Mouse (Mus musculus): Measurements from ENCODE around the gene Wwtr1. TPM values are rescaled to one million over a fixed set of nuclear protein-coding genes. Genes with fewer than 3 reads are reported as not detected.

Wwtr1 gene
- polyA plus RNA-seq (2012) = not detected in 2 replicates

DNA sequence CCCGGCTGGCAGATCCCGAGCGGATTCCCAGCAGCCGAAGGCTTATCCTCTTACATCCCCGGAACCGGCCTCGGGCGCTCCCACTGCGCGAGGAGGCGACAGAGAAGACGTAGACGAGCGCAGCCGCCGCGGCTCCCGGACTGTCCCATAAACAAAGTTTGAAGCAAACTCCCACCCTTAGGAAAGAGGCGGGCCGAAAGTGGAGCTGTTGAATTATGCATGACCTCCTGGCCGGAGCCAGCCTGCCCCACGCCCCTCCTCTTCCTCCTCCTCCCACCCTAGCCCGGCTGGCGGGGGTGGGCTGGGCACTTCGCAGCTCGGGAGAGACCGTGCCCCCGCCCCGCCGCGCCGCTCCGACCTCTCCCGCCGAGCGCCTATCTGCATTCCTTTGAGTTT, at the start of gene Wwtr1:
Gene Wwtr1, minus strand, starts transcription at position 251 of the 396 bp plus-strand sequence.
- TF ChIP-seq GATA1 (IDR thresholded peaks at IDR 0.05; ENCODE audit: low read length) = no peak
- no peaks in the 10 kb centered on the region for H3K9me3 ChIP-seq (ENCODE audit: control insufficient read depth, low read length)
- H3K27me3 ChIP-seq (ENCODE audit: control insufficient read depth) = peaks cover 40% of the 10 kb centered on the region
- no peaks in the 10 kb centered on the region for H3K36me3 ChIP-seq (ENCODE audit: control insufficient read depth)
- no peaks in the 10 kb centered on the region; the same call in 1 of the 2 replicates for H3K4me1 ChIP-seq (ENCODE audit: control insufficient read depth)
- peak within 1 kb of the TSS; percentile 54 for H3K4me3 ChIP-seq (replicated peaks)

DNA sequence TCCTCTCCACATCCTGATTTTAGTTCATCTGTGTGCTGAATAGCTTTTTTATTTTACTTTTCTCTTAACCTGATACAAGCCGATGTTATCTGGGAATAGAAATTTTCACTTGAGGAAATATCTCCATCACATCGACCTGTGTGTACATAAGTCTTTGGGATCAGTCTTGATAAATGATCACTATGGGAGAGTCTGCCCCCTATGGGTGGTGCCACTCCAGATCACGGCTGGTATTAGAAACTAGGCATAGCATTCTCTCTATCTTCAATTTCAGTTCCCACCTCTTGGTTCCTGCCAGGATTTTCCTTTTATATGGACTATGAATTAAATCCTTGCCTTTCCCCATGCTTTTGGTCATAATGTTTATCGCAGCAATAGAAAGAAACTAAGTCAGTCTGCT, 44.0 kb upstream of the Wwtr1 start:
- Histone ChIP-seq H3K4me1 (ENCODE audit: control insufficient read depth) (no peaks in the 10 kb centered on the region), H3K9me3 (ENCODE audit: control insufficient read depth, low read length) (no peaks in the 10 kb centered on the region), H3K4me3 (replicated peaks) (no peak overlapping the region), H3K36me3 (ENCODE audit: control insufficient read depth) (no peaks in the 10 kb centered on the region), H3K27me3 (ENCODE audit: control insufficient read depth) (no peaks in the 10 kb centered on the region)
- no peak for TF ChIP-seq TAL1 (IDR thresholded peaks at IDR 0.05; ENCODE audit: low read length)
- TF ChIP-seq GATA1 (IDR thresholded peaks at IDR 0.05; ENCODE audit: low read length) = no peak

DNA sequence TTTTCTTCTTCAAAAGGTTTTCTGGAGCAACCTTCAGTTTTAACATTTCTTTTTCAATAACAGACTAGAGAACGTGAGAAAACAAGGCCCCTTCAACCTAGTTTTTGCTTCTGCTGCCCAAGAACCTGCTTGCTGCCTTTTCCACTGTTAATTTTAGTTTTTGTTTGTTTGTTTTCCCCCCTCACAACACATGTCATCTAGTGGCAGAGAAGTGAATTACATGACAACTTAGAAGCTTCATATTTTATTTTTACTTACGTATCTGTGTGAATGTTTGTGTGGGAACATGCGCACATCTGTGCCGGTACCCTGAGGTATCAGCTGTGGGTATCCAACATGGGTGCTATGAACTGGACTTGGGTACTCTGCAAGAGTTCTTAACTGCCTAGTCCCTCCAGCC, 39.9 kb upstream of the Wwtr1 start:
- no peak for TF ChIP-seq GATA1 (IDR thresholded peaks at IDR 0.05; ENCODE audit: low read length)
- TF ChIP-seq TAL1 (IDR thresholded peaks at IDR 0.05; ENCODE audit: low read length) = no peak
- H3K9me3 ChIP-seq (ENCODE audit: control insufficient read depth, low read length) = no peaks in the 10 kb centered on the region
- H3K36me3 ChIP-seq (ENCODE audit: control insufficient read depth) = no peaks in the 10 kb centered on the region
- no peaks in the 10 kb centered on the region for H3K27me3 ChIP-seq (ENCODE audit: control insufficient read depth)
- no peak overlapping the region for H3K4me3 ChIP-seq (replicated peaks)
- no peaks in the 10 kb centered on the region for H3K4me1 ChIP-seq (ENCODE audit: control insufficient read depth)

DNA sequence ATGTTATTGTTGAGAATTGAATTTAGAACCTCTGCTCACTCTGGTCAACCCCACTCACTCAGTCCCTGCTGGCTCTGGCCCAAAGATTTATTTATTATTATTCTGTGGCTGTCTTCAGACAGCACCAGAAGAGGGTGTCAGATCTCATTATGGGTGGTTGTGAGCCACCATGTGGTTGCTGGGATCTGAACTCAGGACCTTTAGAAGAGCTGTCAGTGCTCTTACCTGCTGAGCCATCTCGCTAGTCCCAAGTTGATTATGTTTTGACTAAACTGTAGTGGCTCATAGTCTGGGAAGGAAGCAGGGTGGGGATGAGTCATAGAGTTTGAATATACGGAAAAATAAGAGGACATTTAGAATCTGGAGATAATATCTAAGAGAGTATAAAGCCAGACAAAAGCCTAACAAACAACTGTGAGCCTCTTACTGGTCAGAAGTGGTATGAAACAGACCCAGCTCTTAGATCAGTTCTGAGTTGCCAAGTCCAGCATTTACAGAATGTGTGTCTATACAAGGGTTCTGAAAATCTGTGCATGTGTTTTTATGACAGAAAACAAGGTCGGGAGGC, 36.8 kb upstream of the Wwtr1 start:
- H3K36me3 ChIP-seq (ENCODE audit: control insufficient read depth) = no peaks in the 10 kb centered on the region
- no peaks in the 10 kb centered on the region for H3K9me3 ChIP-seq (ENCODE audit: control insufficient read depth, low read length)
- TF ChIP-seq GATA1 (IDR thresholded peaks at IDR 0.05; ENCODE audit: low read length) = no peak
- TF ChIP-seq TAL1 (IDR thresholded peaks at IDR 0.05; ENCODE audit: low read length) = no peak
- H3K4me1 ChIP-seq (ENCODE audit: control insufficient read depth) = no peaks in the 10 kb centered on the region
- no peak overlapping the region for H3K4me3 ChIP-seq (replicated peaks)
- no peaks in the 10 kb centered on the region for H3K27me3 ChIP-seq (ENCODE audit: control insufficient read depth)

DNA sequence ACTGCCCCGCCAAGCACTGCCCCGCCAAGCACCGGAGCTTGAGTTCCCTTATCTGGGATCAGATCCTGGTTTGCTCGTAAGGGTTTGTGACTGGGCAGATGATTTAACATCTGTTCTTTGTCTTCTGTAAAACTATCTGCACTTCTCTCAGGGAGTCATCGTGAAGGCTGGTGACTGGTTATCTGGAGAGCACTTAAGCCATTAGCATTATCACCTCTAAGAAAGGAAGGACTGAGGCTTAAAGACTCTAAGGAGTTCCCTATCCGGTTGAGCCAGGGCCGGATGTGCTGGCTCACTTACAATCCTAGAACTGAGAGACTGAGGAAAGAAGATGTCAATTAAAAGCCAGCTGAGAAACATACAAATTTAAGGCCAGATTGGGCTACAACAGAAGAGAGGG, 36.1 kb upstream of the Wwtr1 start:
- no peak for TF ChIP-seq TAL1 (IDR thresholded peaks at IDR 0.05; ENCODE audit: low read length)
- no peak for TF ChIP-seq GATA1 (IDR thresholded peaks at IDR 0.05; ENCODE audit: low read length)
- Histone ChIP-seq H3K36me3 (ENCODE audit: control insufficient read depth) (no peaks in the 10 kb centered on the region), H3K4me3 (replicated peaks) (no peak overlapping the region), H3K4me1 (ENCODE audit: control insufficient read depth) (no peaks in the 10 kb centered on the region), H3K9me3 (ENCODE audit: control insufficient read depth, low read length) (no peaks in the 10 kb centered on the region), H3K27me3 (ENCODE audit: control insufficient read depth) (no peaks in the 10 kb centered on the region)

DNA sequence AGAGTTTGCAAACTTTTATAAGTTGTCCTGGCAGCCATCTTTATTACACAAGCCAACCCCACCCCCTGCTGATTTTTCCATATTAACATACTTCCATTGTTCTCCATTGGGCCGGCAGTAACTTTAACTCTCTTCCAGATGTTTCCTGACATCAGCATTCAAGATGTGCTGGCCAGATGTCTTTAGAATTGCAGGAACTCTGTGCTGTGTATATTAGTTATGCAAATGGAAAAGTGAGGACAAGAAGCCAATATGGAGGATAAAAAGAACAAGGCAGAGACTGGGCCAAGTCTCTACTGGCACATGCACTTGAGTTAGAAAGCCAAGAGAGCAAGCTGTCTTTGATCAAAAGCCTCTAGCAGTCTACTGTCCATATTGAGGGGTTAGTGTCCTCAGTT, 28.9 kb upstream of the Wwtr1 start:
- no peak overlapping the region for H3K4me3 ChIP-seq (replicated peaks)
- H3K36me3 ChIP-seq (ENCODE audit: control insufficient read depth) = no peaks in the 10 kb centered on the region
- H3K27me3 ChIP-seq (ENCODE audit: control insufficient read depth) = no peaks in the 10 kb centered on the region
- TF ChIP-seq TAL1 (IDR thresholded peaks at IDR 0.05; ENCODE audit: low read length) = no peak
- no peak for TF ChIP-seq GATA1 (IDR thresholded peaks at IDR 0.05; ENCODE audit: low read length)
- H3K4me1 ChIP-seq (ENCODE audit: control insufficient read depth) = no peaks in the 10 kb centered on the region
- no peaks in the 10 kb centered on the region for H3K9me3 ChIP-seq (ENCODE audit: control insufficient read depth, low read length)

DNA sequence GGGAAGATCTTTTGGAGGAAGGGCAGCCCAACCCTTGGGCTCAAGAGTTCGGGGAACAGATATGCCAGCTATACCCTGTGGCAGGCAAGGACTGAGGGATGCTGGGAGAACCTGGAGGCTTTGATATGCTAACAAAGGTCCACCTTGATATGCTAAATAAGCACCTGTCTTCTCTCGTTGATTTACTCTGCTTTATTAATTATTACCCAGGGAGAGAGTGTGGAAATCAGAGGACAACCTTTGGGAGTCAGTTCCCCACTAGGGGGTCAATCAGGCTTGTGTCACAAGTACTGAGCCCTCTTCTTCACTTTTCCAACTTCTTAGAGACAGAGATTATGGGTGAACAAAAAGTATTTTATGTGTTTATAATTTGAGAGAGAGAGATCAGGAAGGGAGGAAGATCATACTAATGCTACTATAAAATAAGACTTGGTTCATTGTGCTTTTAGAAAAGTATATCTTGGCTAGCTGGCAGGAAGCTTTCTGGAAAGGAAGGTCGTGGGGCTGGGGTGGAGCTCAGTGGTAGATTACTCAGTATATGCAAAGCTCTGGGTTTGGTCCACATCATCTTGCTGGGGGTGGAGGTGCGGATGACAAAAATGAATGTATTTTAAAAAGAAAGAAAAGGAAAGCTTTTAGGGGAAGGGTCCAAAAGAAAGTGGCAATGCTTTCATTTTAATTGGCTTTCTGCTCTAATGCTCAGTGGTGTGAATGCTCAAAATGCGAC, 28.3 kb upstream of the Wwtr1 start:
- no peaks in the 10 kb centered on the region for H3K9me3 ChIP-seq (ENCODE audit: control insufficient read depth, low read length)
- TF ChIP-seq GATA1 (IDR thresholded peaks at IDR 0.05; ENCODE audit: low read length) (no peak), TAL1 (IDR thresholded peaks at IDR 0.05; ENCODE audit: low read length) (no peak)
- H3K27me3 ChIP-seq (ENCODE audit: control insufficient read depth) = no peaks in the 10 kb centered on the region
- H3K4me3 ChIP-seq (replicated peaks) = no peak overlapping the region
- no peaks in the 10 kb centered on the region for H3K4me1 ChIP-seq (ENCODE audit: control insufficient read depth)
- H3K36me3 ChIP-seq (ENCODE audit: control insufficient read depth) = no peaks in the 10 kb centered on the region

DNA sequence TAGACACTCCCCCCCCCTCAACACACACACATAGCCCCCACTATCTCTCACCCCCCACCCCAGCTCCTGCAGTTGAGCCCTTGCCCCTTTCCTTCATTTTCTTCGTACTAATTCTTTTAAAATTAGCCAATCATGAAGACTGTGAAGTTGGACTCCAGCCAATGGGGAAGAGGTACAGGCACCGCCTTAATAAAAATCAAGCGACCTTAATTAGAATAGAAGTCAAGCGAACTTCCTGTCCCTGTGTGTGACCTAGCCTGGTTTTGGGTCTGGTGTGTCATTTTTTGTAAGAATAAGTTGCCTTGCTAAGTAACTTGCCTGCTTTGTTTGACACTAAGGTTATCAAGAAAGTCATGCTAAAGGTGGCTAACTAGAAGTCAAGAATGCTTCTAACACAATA, 26.9 kb upstream of the Wwtr1 start:
- no peaks in the 10 kb centered on the region for H3K36me3 ChIP-seq (ENCODE audit: control insufficient read depth)
- TF ChIP-seq GATA1 (IDR thresholded peaks at IDR 0.05; ENCODE audit: low read length) (no peak), TAL1 (IDR thresholded peaks at IDR 0.05; ENCODE audit: low read length) (no peak)
- no peaks in the 10 kb centered on the region for H3K27me3 ChIP-seq (ENCODE audit: control insufficient read depth)
- H3K9me3 ChIP-seq (ENCODE audit: control insufficient read depth, low read length) = no peaks in the 10 kb centered on the region
- no peaks in the 10 kb centered on the region for H3K4me1 ChIP-seq (ENCODE audit: control insufficient read depth)
- H3K4me3 ChIP-seq (replicated peaks) = no peak overlapping the region

DNA sequence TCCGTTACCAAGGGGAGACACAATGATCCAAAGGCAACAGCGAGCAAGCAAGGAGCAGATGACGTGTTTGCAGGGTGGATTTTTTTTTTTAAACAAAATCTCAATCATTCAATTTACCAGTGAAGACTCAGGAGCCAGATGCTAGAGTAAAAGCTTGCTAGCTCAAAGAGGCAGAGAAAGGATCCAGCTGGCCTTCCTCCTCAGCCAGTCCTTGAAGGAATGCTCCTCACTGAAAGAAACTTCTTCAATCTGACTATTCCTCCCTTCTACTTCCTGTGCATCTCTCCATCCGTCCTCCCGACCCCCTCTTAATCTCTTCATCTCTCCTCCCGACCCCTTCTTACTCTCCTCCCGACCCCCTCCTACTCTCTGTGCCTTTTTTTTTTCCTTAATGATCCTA, 20.9 kb upstream of the Wwtr1 start:
- H3K4me3 ChIP-seq (replicated peaks) = no peak overlapping the region
- H3K4me1 ChIP-seq (ENCODE audit: control insufficient read depth) = no peaks in the 10 kb centered on the region
- H3K9me3 ChIP-seq (ENCODE audit: control insufficient read depth, low read length) = no peaks in the 10 kb centered on the region
- H3K27me3 ChIP-seq (ENCODE audit: control insufficient read depth) = no peaks in the 10 kb centered on the region
- no peaks in the 10 kb centered on the region for H3K36me3 ChIP-seq (ENCODE audit: control insufficient read depth)
- no peak for TF ChIP-seq TAL1 (IDR thresholded peaks at IDR 0.05; ENCODE audit: low read length)

DNA sequence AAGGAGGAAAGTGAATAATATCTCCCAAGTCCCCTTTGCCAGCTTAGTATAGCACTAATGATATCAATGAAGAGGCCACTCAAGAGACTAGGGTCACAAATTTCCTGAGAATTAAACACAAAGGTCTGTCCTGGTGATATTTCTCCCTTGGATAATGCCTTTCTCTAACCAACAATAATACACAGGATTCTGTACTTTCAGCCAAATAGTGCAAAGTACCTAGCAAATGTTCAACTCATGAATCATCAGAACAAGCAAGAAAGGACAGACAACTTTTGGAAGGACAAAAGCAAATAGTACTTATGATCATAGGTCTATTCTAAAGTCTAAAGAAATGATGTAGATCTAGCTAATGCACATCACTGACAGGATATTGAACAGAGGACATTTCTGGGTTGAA, 19.8 kb upstream of the Wwtr1 start:
- Histone ChIP-seq H3K36me3 (ENCODE audit: control insufficient read depth) (no peaks in the 10 kb centered on the region), H3K4me1 (ENCODE audit: control insufficient read depth) (no peaks in the 10 kb centered on the region), H3K27me3 (ENCODE audit: control insufficient read depth) (no peaks in the 10 kb centered on the region), H3K4me3 (replicated peaks) (no peak overlapping the region), H3K9me3 (ENCODE audit: control insufficient read depth, low read length) (no peaks in the 10 kb centered on the region)
- TF ChIP-seq GATA1 (IDR thresholded peaks at IDR 0.05; ENCODE audit: low read length) = no peak
- TF ChIP-seq TAL1 (IDR thresholded peaks at IDR 0.05; ENCODE audit: low read length) = no peak

All from erythroblast, embryonic 14.5 days (primary cell).